Mouse (Mus musculus) layer of hippocampus, postnatal 14 days (tissue): Measurements from ENCODE around the gene Rsg1. TPM values are rescaled to one million over a fixed set of nuclear protein-coding genes. Genes with fewer than 3 reads are reported as not detected.
A peak's percentile ranks its signal among the peaks of the same experiment; 100 is the strongest.

ENCODE experiments used
- DNase-seq, 2 experiments: peaks; one replicate each; pipeline ENCODE4 v3.0.0; 2021 to 2022; ENCODE audit warnings: low spot score in 2 of 2, mixed read lengths in 1 of 2
- long read RNA-seq, 2 experiments: library from polyadenylated mRNA; stranded (forward); transcript quantifications; one replicate each; pipeline ENCODE4 v2.0.0; 2021
- total RNA-seq, 2 experiments: library from RNA; stranded (reverse); gene quantifications; 2 replicates each; pipeline ENCODE4 v1.2.3; 2021

Gene Rsg1
- total RNA-seq = 1 to 10 TPM; 2.8 to 3.1 TPM
- long read RNA-seq, experiment 1 = 0 reads
- long read RNA-seq, experiment 2, partial matches to known transcripts = 0 of 1 reads
- long read RNA-seq, experiment 2, other reads (novel, unspliced or antisense) = 0 of 1 reads

DNA sequence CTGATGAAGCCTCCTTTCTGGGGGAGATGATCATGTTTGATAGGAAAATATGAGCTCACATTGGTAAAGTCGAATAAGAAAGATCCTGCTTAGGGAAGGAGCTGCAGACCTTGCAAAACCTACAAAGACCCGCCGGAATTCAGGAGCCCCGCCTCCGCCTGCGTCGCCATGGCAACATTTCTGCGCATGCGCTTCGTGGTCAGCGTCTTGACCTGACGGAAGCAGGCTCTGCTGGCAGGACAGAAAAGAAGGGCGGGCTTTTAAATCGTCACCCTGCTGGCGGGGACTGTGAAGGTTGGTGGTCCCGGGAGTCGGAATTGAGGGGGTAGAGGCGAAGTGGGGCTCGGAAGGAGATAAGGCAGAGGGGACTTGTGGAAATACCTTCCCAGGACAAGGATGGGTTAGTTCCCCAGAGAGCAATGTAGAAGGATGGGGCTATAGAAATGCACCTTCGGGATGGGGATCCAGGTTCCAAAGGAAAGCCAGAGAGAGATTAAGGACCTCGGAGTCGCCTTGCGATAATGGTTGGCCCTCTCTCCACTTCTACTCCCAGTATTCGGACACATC lies at the start of gene Rsg1:
TSS of gene Rsg1 (plus strand) at position 187 of the 567 bp plus-strand sequence.
- DNase-seq = peak; percentile 91 to 95

GRCm38 (mm10) chr4:141165744-141166292 lies 47.9 kb upstream of the Rsg1 start:
- no peak for DNase-seq

DNA sequence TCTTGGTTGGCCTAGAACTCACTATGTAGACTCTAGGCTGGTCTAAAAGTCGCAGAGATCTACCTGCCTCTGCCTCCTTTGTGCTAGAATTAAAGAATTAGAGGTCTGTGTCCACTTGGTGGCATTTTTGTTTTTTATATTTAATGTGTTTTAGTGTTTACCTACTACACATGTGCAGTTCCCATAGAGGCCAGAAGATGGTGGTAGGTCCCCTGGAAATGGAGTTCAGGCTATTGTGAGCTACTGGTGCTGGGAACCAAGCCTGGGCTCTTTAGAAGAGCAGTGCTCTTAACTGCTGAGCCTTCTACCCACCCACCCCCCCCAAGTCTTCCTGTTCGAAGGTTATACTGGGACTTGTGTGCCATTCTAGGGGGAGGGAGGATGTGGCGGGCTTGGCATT lies 46.6 kb upstream of the Rsg1 start:
- no peak for DNase-seq

DNA sequence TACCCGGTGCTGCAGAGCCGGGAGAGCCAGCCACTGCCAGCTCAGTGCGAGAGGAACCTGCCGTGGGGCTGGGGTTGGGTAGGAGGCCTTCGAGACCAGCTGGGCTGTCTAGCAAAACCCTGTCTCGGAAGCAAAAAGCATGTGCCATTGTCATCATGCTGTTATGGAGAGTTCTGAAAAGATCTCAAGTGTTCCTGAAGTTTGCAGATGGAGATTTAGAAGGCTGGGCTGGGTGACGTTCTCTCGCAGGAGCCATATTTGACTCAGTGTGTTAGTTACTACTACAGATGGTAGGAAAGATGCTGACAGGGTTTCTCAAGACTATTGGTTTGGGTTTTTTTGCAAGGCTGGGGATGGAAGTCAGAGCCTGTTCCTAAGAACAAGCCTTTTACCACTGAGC lies 41.6 kb upstream of the Rsg1 start:
- DNase-seq = peak; percentile 4 to 45

- DNase-seq = no peak
These were observed 38.0 kb upstream of the Rsg1 start for GRCm38 (mm10) chr4:141175783-141176182.

DNA sequence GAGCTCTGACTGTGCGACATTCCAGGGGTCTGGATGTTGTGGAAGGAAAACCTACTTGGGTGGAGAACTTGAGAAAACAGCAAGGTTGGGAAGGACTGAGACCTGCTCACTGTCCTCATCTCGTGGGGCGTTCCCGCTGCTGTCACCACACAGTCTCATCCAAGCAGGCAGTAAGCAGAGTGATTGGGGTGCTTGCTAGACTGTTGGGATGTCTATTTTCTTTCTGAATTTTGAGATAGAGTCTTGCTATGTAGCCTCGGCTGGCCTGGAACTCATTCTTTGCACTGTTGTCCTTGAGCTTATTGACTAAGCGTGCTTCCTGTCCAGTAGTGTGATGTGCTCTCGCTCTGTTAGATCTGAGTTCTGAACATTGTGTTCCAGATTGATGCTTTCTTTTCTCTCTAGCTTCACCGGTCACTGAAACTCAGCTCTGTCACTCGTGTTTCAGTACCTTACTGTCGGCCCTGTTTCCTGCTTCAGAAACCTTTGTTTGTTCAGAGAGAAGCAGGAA lies 37.4 kb upstream of the Rsg1 start:
- DNase-seq = no peak

GRCm38 (mm10) chr4:141178500-141178899 lies 35.3 kb upstream of the Rsg1 start:
- no peak for DNase-seq

DNA sequence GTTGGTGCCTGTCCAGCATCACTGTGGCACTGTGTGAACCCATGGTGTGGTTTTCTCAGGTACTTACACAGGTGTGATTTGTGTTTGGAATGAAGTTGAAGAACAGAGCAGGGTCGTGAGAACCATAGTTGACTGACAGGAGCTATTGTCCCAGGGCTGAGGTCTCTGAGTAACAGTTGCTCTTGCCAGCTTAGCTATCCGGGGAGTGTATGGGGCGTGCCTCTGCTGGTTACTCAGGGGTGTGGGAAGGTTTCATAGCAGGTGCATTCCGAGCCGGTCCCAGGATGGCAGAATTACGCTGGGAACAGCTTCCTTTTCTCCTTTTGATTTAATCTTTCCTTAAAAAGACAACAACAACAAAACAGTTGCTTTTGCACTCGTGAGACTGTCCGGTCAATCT lies 32.9 kb upstream of the Rsg1 start:
- no peak for DNase-seq

- DNase-seq = no peak
These were observed 31.8 kb upstream of the Rsg1 start for GRCm38 (mm10) chr4:141181981-141182380.

- no peak for DNase-seq
These were observed 29.8 kb upstream of the Rsg1 start for GRCm38 (mm10) chr4:141183932-141184331.

GRCm38 (mm10) chr4:141184426-141184825 lies 29.3 kb upstream of the Rsg1 start:
- DNase-seq = no peak

DNA sequence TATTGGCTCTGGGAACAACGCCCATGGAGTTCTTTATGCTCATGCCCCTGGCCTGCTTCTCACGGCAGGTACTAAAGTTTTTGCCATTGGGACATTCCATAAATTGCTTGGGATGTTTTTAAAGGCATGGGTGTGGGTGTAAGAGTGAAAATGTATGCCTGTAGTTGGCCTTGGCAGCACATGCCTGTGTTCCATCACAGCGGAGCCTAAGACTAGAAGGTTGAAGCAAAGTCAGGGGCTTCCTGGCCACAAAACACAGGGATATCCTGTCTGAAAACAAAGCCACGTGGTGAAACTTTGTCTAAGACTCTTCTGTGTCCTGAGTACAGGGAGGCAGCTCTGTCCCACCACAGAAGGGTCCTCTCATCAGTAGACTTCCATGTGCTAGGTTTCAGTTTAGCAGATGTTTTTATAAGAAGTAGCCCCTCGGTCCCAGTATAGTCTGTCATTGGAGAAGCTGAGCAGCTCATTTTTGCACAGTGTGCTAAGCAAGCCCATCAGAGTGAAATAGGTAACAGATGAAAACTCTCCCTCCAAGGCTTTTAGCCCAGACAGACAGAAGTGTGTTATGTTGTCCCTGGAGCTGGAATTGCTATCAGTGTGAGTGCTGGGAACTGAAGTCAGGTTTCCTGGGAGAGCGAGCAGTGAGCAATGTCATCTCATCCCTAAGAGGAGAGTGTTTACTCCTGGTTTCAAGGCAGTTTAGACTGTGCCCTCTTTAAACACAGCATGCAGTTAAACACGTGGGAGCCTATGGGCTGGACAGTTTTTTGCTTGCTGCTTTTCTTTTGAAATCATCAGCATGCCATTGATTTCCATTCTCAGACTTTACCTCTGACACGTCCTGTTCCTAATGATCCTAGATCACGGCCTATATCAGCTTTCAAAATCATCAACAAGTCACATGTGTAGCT lies 26.6 kb upstream of the Rsg1 start:
- no peak for DNase-seq

DNA sequence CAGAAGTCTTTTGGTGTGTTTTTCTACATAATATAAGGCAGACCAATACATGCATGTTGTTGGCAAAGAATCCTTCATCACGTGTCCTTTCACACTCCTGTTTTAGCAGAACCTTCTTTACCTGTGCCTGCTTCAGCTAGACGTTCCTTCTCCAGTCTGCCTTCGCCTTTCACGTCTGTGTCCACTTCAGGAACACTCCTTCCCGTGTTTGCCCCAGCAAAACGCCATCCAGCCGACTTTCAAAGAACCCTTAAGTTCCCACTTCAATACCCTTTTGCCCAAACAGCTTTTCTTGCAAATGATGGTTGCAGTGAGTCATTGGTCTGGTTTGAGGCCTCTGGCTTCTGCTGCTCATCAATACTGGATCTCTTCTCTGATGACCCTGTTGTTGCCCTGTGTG lies 22.5 kb upstream of the Rsg1 start:
- no peak for DNase-seq

GRCm38 (mm10) chr4:141194553-141194952 lies 19.2 kb upstream of the Rsg1 start:
- DNase-seq = no peak

- DNase-seq = no peak
These were observed 16.6 kb upstream of the Rsg1 start for GRCm38 (mm10) chr4:141196981-141197685.

- no peak for DNase-seq
These were observed 16.1 kb upstream of the Rsg1 start for GRCm38 (mm10) chr4:141197686-141198035.

GRCm38 (mm10) chr4:141200906-141201305 lies 12.8 kb upstream of the Rsg1 start:
- DNase-seq = no peak

- DNase-seq = no peak
These were observed 11.6 kb upstream of the Rsg1 start for GRCm38 (mm10) chr4:141202192-141202591.

DNA sequence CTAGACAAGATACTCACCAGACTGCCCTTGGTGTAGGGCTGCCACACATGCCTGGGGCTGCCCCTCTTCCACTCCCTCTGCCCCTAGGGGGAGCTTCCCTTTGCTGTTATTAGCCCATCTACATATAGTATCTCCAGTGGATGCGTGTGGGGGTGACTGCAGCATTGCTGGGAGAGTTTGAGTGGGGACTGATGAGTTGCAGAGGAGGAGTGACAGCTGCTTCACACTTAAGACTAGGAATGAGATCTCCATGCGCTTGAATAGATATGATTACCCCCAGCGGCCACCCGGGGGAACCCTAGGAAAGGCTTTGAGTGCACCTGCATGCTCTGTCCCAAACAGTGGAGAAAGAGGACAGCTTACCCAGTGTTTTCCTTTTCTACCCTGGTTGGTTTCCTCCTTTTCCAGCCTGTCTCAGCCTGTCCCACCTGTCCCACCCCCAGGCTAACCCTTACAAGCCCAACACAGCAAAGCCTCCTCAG lies 9.1 kb upstream of the Rsg1 start:
- DNase-seq = peak in 1 of 2 experiments; percentile 34

DNA sequence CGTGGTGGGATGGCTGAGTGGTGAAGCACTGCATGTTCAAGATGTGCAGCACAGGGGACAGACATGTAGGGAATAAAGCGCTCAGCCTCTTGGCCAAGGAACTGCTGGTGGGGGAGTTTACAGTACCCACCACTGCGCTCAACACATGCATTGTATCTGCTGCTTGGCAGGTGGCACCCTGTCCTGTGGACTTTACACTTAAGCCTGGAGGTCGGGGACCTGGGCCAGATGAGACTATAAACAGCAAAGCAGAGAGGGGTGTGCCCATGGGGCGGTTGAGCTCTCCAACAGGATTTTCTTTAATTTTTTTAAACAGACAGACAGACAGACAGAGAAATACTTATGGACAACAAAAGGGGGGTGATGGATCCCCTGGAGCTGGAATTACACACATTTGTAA lies 6.7 kb upstream of the Rsg1 start:
- DNase-seq = no peak

- no peak for DNase-seq
These were observed 3.1 kb upstream of the Rsg1 start for GRCm38 (mm10) chr4:141210524-141211219.
